Mouse (Mus musculus) lung, postnatal 25 days (tissue): Measurements from ENCODE around the gene Commd1.

Experiments used
- DNase-seq: peaks from one replicate; pipeline ENCODE4 v3.0.0; 2022; ENCODE audit warnings: low spot score

Gene Commd1

GRCm38 (mm10) chr11:22989786-22990185 lies 7.6 kb upstream of the Commd1 start:
- DNase-seq: no peak

- DNase-seq: peak; percentile 77
Measured at GRCm38 (mm10) chr11:22987357-22987756, 5.2 kb upstream of the Commd1 start.

GRCm38 (mm10) chr11:22985510-22985909 lies 3.3 kb upstream of the Commd1 start:
- no peak for DNase-seq

- DNase-seq: no peak
Measured at GRCm38 (mm10) chr11:22982846-22983245, 664 bp upstream of the Commd1 start.

- no peak for DNase-seq
Measured at GRCm38 (mm10) chr11:22981543-22981950, 635 bp downstream of the Commd1 start.

GRCm38 (mm10) chr11:22981041-22981440 lies 1.1 kb downstream of the Commd1 start:
- DNase-seq: no peak

- no peak for DNase-seq
Measured at GRCm38 (mm10) chr11:22979221-22979620, 3.0 kb downstream of the Commd1 start.

- DNase-seq: no peak
Measured at GRCm38 (mm10) chr11:22978711-22979110, 3.5 kb downstream of the Commd1 start.

GRCm38 (mm10) chr11:22978215-22978614 lies 4.0 kb downstream of the Commd1 start:
- no peak for DNase-seq

- no peak for DNase-seq
Measured at GRCm38 (mm10) chr11:22973599-22973998, 8.6 kb downstream of the Commd1 start.

GRCm38 (mm10) chr11:22972746-22973526 lies 9.2 kb downstream of the Commd1 start:
- DNase-seq: peak; percentile 88

GRCm38 (mm10) chr11:22971835-22972709 lies 10.1 kb downstream of the Commd1 start, which contains the start of gene Zrsr1:
Gene Zrsr1 (plus strand): TSS chr11:22972005.
- peak; percentile 82 for DNase-seq

GRCm38 (mm10) chr11:22970546-22970945 lies 11.6 kb downstream of the Commd1 start:
- no peak for DNase-seq

GRCm38 (mm10) chr11:22969486-22969885 lies 12.7 kb downstream of the Commd1 start:
- DNase-seq: peak; percentile 58

GRCm38 (mm10) chr11:22965503-22965902 lies 16.7 kb downstream of the Commd1 start:
- no peak for DNase-seq

GRCm38 (mm10) chr11:22964401-22964800 lies 17.8 kb downstream of the Commd1 start:
- DNase-seq: no peak

- DNase-seq: no peak
Measured at GRCm38 (mm10) chr11:22962101-22962500, 20.1 kb downstream of the Commd1 start.

GRCm38 (mm10) chr11:22957791-22958374 lies 24.3 kb downstream of the Commd1 start:
- no peak for DNase-seq

GRCm38 (mm10) chr11:22956830-22957229 lies 25.4 kb downstream of the Commd1 start:
- peak; percentile 75 for DNase-seq

- DNase-seq: no peak
Measured at GRCm38 (mm10) chr11:22956346-22956745, 25.8 kb downstream of the Commd1 start.

GRCm38 (mm10) chr11:22952668-22953067 lies 29.5 kb downstream of the Commd1 start:
- DNase-seq: no peak

GRCm38 (mm10) chr11:22950131-22950530 lies 32.1 kb downstream of the Commd1 start:
- no peak for DNase-seq

GRCm38 (mm10) chr11:22949101-22949500 lies 33.1 kb downstream of the Commd1 start:
- DNase-seq: no peak
